Mouse (Mus musculus): ENCODE measurements around the gene Tmx4.

Gene Tmx4

DNA sequence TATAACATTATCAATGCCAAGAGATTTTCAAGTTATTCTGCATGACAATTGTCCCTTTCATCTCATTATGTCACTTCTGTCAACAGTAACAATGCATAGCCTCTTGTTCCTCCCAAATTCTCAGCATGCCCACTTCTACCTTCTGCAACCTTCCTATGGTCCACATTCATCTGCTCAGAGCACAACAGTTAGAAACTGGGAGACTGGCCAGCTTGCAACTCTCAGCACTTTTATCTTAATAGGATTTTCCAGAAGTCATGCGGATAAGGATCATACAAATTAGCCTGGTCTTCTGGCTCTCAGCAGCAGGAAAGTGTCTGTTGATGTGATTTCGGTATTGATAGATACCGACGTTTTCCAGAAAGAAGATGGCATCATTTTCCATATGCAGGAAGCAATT is 58.7 kb downstream of the Tmx4 start:
- in situ Hi-C loops (cut with MboI; ENCODE audit: low sequenced_read_pairs) = no loop called here

DNA sequence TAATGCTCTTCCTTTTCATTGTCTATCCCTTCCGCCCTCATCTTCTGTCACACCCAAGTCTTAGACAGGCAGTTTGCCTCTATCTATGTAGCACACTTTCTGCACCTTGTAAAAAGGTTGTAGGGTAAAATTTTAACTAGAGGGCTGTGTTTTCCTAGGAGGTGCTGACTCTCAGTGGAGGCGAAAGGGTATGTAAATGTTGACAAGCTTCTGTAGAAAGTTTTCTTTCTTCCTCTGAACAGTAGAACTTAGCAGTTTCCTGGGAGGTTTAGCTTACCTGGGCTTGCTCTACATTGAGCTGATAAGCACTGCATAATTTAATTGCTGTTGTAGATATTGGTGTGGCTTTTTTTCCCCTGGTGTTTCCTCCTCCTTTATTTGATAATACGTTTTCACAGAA is 84.5 kb downstream of the Tmx4 start:
- in situ Hi-C loops (cut with MboI; ENCODE audit: low sequenced_read_pairs) = loop anchor here (10.0 kb wide), 1 partner anchor 115 kb away; no protein-coding TSS in a partner anchor

DNA sequence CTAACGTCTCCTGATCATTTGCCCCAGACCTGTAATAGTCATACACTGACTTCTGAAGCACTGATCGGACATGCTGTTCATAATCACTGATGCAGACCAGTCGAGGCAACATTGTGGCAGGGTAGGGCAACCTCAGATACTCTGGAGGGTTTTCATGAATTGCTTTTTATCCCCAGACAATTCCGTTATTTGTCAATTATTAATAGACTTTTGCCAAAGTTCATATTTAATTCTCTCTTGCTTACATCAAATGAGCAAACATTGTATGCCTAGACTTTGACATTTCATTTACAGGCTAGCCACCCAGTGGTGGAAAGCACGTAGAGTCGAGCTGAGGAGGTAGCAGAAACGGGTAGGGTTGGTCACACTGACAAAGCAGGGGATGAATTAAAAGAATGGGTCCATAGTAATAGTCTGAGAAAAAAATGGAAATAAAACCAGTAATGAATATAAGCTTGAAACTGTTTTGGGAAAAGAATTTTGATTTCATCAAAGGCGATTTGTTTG is 89.7 kb downstream of the Tmx4 start, which contains the start of gene Hao1:
Gene Hao1 (minus strand): TSS at position 148 of the 507 bp plus-strand sequence.
- in situ Hi-C loops (cut with MboI; ENCODE audit: low sequenced_read_pairs) = loop anchor here (10.0 kb wide), 1 partner anchor 121 kb away; no protein-coding TSS in a partner anchor

DNA sequence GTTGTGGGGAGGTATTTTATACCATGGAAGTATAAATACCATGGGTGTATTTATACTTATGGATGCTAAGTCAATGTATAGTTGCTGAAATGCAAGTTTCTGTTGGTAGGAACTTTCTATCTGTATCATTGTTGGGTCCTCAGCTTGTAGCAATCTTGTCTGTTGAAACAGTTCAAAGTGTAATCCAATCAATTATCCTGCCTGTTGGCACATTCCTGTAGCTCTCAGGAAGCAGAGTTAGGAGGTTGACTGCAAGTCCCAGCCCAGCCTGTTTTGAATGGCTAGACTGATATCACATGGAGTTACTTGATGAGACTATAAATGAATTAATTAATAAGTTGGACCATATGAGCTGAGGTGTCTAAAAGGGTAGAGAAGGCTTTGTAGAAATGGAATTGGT is 91.6 kb downstream of the Tmx4 start:
- in situ Hi-C loops (cut with MboI; ENCODE audit: low sequenced_read_pairs) = loop anchor here (10.0 kb wide), 1 partner anchor 122 kb away; no protein-coding TSS in a partner anchor

DNA sequence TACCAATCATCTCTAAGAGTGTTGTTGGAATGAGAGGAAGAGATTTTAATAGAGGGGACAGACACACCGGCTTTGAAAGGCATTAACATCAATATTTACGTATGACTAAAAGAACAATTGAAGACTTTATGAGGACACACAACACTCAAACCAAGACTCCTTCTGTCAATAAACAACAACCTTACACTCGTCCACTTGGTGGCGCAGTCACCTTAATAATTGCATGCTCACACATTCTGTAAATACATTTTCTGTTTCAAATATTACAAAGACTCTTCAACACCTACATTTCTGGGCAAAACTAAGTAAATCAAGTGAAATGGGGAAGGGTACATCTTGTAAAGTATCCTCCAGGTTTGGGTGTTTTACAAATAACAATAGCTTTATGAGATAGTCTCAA is 94.2 kb downstream of the Tmx4 start:
- in situ Hi-C loops (cut with MboI; ENCODE audit: low sequenced_read_pairs) = loop anchor here (10.0 kb wide), 1 partner anchor 125 kb away; no protein-coding TSS in a partner anchor

DNA sequence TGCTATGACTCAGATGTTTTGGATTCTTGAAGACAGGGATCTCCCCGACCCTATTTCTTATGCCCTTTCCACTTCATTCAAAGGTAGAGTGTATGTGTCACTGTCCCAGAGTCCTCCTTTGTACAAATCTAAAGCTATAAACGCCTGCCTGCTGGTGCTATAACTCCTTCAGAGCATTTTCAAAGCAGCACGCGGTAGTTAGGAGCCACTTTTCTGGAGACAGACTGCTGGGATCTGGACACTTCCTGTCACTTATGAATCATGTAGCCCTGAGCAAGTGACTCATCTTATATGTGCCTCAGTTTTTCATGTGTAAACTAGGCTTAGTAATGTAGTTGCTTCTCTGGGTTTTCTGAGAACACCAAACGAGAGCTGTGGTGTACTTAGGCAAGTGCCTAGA is 98.8 kb downstream of the Tmx4 start:
- in situ Hi-C loops (cut with MboI; ENCODE audit: low sequenced_read_pairs) = no loop called here

DNA sequence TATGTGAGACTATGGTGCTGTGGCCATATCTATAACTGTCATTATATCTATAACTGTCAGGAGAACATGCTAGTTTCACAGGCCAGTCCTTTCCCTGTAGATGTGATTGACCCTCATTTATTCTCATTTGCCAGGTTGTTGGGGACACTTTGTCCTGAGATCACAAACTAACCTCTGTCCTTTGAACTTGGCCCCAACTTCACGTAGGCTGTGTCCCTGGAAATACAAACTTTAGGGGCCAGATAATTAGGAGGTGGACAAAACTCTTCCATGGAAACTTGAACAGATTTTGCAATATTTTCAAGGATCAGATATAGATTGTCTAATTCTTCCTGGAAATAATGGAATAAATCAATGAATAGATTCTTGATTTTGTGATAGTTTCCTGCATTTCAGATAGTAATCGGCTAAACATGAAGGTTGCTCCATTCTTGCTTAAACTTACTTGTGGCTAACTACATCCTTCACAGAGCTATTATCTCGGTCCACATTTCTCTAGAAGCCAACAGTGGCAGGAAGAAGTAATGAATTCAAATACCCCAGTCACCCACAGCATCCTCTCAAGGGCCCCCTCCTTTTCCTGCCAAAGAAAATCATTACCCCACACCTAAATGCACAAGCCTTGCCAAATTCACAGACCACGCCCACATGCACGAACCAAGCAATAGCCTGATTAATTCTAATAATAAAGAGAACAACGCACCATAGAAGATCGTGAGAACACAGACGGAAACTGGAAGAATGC is 99.5 kb downstream of the Tmx4 start:
- in situ Hi-C loops (cut with MboI; ENCODE audit: low sequenced_read_pairs) = no loop called here
